Mouse (Mus musculus) embryo, embryonic 9.5 days (tissue): Measurements from ENCODE around the gene Frat2.

Experiments
- DNase-seq: peaks from one replicate; pipeline ENCODE4 v3.0.0-alpha.2; 2017; ENCODE audit errors: extremely low spot score

The Frat2 gene

GRCm38 (mm10) chr19:41846366-41847090, 1.4 kb downstream of the Frat2 start:
- DNase-seq, result peak; percentile 29

DNA sequence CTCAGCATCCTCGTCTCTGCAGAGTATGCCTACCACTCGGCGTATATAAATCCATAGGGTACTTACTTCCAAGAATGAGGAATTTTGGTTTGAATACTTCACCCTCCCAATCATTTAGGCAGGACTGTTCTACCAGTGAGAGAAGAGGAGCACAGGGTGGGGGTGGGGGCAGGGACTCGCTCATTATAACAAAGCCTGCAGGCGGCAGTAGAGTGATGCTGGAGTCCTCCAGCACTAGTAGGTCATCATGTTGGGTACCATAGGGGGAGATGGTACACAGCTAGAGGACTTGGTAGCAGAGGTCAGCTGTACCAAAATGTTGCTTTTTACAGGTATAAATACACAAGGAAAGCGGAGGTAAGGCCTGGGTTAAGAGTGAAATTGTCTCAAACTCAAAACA, 3.6 kb downstream of the Frat2 start:
- DNase-seq, result no peak

DNA sequence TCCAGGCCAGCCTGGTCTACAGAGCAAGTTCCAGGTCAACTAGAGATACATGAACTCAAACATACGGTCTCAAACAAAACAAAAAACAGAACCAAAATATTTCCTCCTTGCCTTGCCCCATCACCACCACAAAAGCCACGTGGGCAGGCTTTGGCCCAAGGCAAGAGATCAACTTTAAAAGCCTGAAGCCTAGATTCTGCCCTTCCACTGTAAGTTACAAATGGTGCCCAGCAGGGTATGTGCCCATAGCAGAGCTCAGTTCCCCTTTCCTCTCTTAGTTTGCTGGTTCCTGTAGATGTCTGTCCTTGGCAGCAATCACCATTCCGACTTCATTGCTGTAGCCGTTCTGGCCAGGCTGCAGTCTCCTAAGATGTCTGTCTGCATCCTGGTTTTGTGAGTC, 5.2 kb downstream of the Frat2 start:
- DNase-seq, result no peak

DNA sequence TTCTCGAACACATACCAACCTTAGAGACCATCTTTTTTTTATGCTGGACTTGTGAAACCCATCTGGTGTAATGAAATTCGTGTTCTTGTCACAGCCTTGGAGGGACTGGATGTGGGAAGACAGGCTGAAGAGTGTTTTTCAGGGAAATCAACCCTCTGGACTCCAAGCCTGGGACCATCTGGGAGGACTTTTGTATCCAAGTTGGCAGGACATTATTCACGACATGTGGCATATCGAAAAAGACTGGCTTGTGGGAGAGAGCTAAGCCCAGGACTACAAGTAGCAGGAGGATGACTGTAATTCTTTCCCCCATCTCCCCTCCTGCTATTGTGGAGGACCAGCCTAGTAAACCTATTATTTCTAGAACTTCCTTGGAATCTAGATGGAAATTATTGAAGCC, 5.7 kb downstream of the Frat2 start:
- DNase-seq, result no peak

GRCm38 (mm10) chr19:41841105-41841750, 6.7 kb downstream of the Frat2 start:
- no peak for DNase-seq

DNA sequence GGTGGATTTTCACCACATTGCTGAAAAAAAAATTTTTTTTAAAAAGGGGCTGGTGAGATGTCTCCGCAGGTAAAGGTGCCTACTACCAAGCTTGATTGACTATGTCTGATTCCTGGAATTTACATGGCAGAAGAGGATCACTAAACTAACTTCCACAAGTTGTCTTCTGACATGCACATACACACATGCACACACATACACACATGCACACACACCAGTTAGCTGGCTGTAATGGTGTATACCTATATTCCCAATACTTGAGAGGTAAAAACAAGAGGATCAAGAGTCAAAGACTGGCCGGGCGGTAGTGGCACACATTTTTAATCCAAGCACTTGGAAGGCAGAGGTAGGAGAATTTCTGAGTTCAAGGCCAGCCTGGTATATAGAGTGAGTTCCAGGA, 8.2 kb downstream of the Frat2 start:
- no peak for DNase-seq

- DNase-seq, result no peak
These were observed 9.1 kb downstream of the Frat2 start for GRCm38 (mm10) chr19:41838808-41839207.

DNA sequence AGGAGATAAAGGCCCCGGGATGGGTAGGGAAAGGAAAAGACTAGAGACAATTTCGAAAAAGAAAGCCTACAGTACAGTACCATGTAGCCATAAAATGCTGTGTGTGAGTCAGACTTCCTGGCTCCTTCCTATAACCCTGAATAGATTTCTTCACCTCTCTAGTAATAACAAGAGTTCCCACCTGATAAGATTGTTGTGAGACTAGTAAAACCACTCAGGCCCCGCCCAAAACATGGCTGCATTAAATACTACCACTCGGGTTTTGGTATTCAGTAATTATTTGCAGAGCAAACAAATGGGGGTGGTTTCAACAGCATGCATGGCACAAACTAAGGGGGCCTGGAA, 10.0 kb downstream of the Frat2 start:
- no peak for DNase-seq

GRCm38 (mm10) chr19:41837194-41837916, 10.6 kb downstream of the Frat2 start:
- DNase-seq, result no peak

- DNase-seq, result no peak
These were observed 11.2 kb downstream of the Frat2 start for GRCm38 (mm10) chr19:41836719-41837118.

- peak; percentile 59 for DNase-seq
These were observed 12.1 kb downstream of the Frat2 start for GRCm38 (mm10) chr19:41835816-41836215.

- no peak for DNase-seq
These were observed 12.5 kb downstream of the Frat2 start for GRCm38 (mm10) chr19:41835407-41835806.

- DNase-seq, result no peak
These were observed 15.3 kb downstream of the Frat2 start for GRCm38 (mm10) chr19:41832501-41833201.

DNA sequence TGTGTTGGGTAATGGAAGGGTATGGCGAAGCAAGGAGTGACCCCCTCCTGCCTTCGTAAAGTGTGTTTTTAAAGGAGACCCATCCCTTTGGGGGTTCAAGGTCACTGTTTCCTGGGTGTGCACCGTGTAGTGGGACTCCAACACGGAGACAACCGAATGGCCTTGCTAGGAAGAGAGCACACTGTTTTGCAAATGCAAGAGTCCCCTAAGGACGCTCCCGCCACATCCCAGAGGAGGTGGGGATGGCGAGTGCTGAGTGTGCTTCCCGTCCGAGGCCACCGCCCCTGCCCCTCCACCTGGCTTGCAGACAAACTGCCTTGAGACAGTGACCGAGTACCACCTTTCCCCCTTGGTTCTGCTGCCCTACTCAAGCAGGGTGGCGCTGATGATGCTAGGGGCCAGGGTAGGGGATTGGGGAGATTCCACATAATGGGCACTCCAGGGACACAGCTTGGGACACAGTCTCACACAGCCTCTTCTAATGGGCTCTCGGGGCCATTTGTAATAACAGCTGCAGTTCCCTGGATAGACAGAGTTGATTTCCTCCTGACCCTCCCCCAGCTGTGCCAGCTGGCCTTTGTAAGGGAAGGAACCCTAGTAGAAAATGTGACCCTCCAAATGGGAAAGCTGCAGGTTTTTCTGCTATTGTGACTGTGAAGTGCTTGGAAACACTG, 16.1 kb downstream of the Frat2 start:
- no peak for DNase-seq

DNA sequence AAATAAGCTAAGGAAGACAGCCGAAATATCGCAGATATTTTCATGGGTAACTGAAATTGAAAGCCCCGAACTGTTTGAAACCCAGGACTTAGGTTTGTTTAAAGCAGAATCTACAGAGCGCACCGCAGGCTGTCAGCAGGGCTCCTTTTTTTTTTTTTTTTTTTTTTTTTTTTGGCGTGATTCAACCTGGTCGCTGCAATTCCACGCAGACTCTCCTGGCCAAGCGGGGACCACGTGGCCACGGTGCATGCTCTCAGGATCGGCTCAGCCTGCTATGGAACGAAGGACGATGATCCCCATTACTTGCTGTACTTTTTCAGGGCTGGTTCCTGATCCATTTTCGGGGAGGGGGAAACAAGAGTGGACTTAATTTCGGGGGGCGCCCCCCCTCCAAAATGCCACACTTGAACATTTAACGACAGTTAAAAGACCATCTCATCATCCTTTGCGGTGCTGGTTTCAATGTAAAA, 16.8 kb downstream of the Frat2 start:
- no peak for DNase-seq

- DNase-seq, result peak; percentile 72
These were observed 17.6 kb downstream of the Frat2 start for GRCm38 (mm10) chr19:41830106-41831031.

- DNase-seq, result peak; percentile 97
These were observed 18.4 kb downstream of the Frat2 start, which contains the start of gene Frat1 for GRCm38 (mm10) chr19:41829381-41830105. TSS of gene Frat1 (plus strand) at chr19:41829970.

- DNase-seq, result no peak
These were observed 19.0 kb downstream of the Frat2 start for GRCm38 (mm10) chr19:41828941-41829340.

- DNase-seq, result no peak
These were observed 21.4 kb downstream of the Frat2 start for GRCm38 (mm10) chr19:41826529-41826928.

GRCm38 (mm10) chr19:41824950-41825349, 23.0 kb downstream of the Frat2 start:
- no peak for DNase-seq
